Comparison of ENCODE assay signal across 8 mouse cellular contexts in genomic region chr11:53762827-53763495, GRCm38 (mm10). TPM values are rescaled to one million over a fixed set of nuclear protein-coding genes. Genes with fewer than 3 reads are reported as not detected.
A peak's percentile ranks its signal among the peaks of the same experiment; 100 is the strongest.
DNase-seq lines count a peak whose midpoint lies in the region; TF ChIP-seq lines count a peak whose summit lies in the region.

No protein-coding gene starts in this region.

- TF ChIP-seq CTCF in ES-Bruce4 (IDR thresholded peaks at IDR 0.05; ENCODE audit: low read depth, low read length), result no peak

- H3K27me3 ChIP-seq in ES-Bruce4 (ENCODE audit: control insufficient read depth, insufficient read depth, low read length, poor library complexity, severe bottlenecking), result no peaks in the 10 kb centered on the region

- no peak for TF ChIP-seq POLR2A in ES-Bruce4 (IDR thresholded peaks at IDR 0.05; ENCODE audit: insufficient read depth, low read length)

- DNase-seq in brain, adult 2 months (ENCODE audit: low read depth, low spot score), result peak; percentile 61
- peak; percentile 68 for DNase-seq in fibroblast of lung, adult 2 months (ENCODE audit: low read depth)
- peak; percentile 89 for DNase-seq in heart, postnatal 10 days
- DNase-seq in kidney, postnatal 36 days, result peak; percentile 96 to 97
- peak; percentile 96 for DNase-seq in lung, postnatal 25 days (ENCODE audit: low spot score)
- peak; percentile 50 for DNase-seq in retina, postnatal 1 day
- peak; percentile 92 for DNase-seq in urinary bladder, postnatal 14 days (ENCODE audit: low spot score)

- 0 out of 2 replicates have a peak overlapping the region, but pooled peaks have one; percentile 8 for H3K27ac ChIP-seq in ES-Bruce4 (ENCODE audit: insufficient read depth, low read length)

- peak; percentile 31; the same call in 1 of the 2 replicates for TF ChIP-seq EP300 in ES-Bruce4 (IDR thresholded peaks at IDR 0.05; ENCODE audit: insufficient read depth, low read depth, low read length)

- peak overlapping the region; percentile 68 for H3K9ac ChIP-seq in ES-Bruce4 (ENCODE audit: low read depth, poor library complexity, severe bottlenecking)

- H3K4me3 ChIP-seq in ES-Bruce4 (ENCODE audit: low read depth, low read length), result peak overlapping the region; percentile 37

- H3K9me3 ChIP-seq in ES-Bruce4 (replicated peaks; ENCODE audit: control insufficient read depth, insufficient read depth, low read length, poor library complexity, severe bottlenecking), result no peaks in the 10 kb centered on the region

- H3K36me3 ChIP-seq in ES-Bruce4 (ENCODE audit: control insufficient read depth, insufficient read depth, low read length, poor library complexity, severe bottlenecking), result no peaks in the 10 kb centered on the region

- H3K4me1 ChIP-seq in ES-Bruce4 (ENCODE audit: control insufficient read depth, insufficient read depth, low read length), result peaks cover 19% of the 10 kb centered on the region

- intact Hi-C loops in heart, postnatal 10 days (cut with DNase I), result no loop called here

RNA-seq across cellular contexts. Expression of gene Irf1, which starts 6.9 kb away (rescaled TPM):
- 75.7 and 90.3 TPM in 2 replicates for polyA plus RNA-seq in ES-Bruce4 (2011; ENCODE audit: insufficient read depth, insufficient read length, low read depth, missing spikeins)
- 10 to 100 TPM; 15.3 to 18.4 TPM for total RNA-seq in heart, postnatal 10 days (2021)

RNA-seq across cellular contexts. Expression of gene Gm17334, which starts 10.0 kb away (rescaled TPM):
- not detected in 2 replicates for polyA plus RNA-seq in ES-Bruce4 (2011; ENCODE audit: insufficient read depth, insufficient read length, low read depth, missing spikeins)
- total RNA-seq in heart, postnatal 10 days (2021), result under 1 TPM in 1 of 2 experiments, not detected in 1; 0.30 TPM

RNA-seq across cellular contexts. Expression of gene Il5, which starts 42.4 kb away (rescaled TPM):
- not detected in 2 replicates for polyA plus RNA-seq in ES-Bruce4 (2011; ENCODE audit: insufficient read depth, insufficient read length, low read depth, missing spikeins)
- not detected for total RNA-seq in heart, postnatal 10 days (2021)

RNA-seq across cellular contexts. Expression of gene Rad50, which starts 55.8 kb away (rescaled TPM):
- polyA plus RNA-seq in ES-Bruce4 (2011; ENCODE audit: insufficient read depth, insufficient read length, low read depth, missing spikeins), result 64.8 and 73.2 TPM in 2 replicates
- total RNA-seq in heart, postnatal 10 days (2021), result 10 to 100 TPM in 1 of 2 experiments, 1 to 10 TPM in 1; 10.0 to 11.2 TPM

Comparison
In these comparisons a context has a peak if more than half of its experiments do, and no peak if none do; other contexts are left out.
1. Peak in every context shown above with its lines: DNase-seq, H3K4me3 ChIP-seq and H3K27ac ChIP-seq.